Mouse (Mus musculus) lung, adult 2 months (tissue): ENCODE measurements at regions not wholly inside any gene's neighbourhood (a gene's known extent, or its start where the extent isn't known, plus 50 kb on each side); places are given as distances from the start of the nearest gene placed in this dataset.

Source experiments
- DNase-seq: peaks from one replicate; pipeline ENCODE4 v3.0.0; 2022
- H3K4me1 ChIP-seq: fragments of 200-500 bp; 2 replicates; pipeline ENCODE4 v1.6.1; 2011; ENCODE audit warnings: low read length; ENCODE audit not compliant: control insufficient read depth, insufficient read depth
- H3K4me3 ChIP-seq: fragments of 200-500 bp; replicated peaks from 2 replicates; pipeline ENCODE3; 2011; ENCODE audit warnings: low read depth, mild to moderate bottlenecking, control low read depth, low read length; ENCODE audit errors: extremely low read depth
- CTCF ChIP-seq: fragments of 200-500 bp; IDR thresholded peaks from 2 replicates; pipeline ENCODE4 v1.5.1; 2011; ENCODE audit warnings: mild to moderate bottlenecking, low read length, control low read depth; ENCODE audit not compliant: insufficient read depth
- POLR2A ChIP-seq: fragments of 200-500 bp; IDR thresholded peaks from 2 replicates; pipeline ENCODE4 v1.6.1; 2011; ENCODE audit warnings: low read depth, mild to moderate bottlenecking, control low read depth, low read length, borderline replicate concordance; ENCODE audit errors: extremely low read depth
- WGBS: fragments of 180-500 bp; shearing (Covaris S2); methylation state at CpG from one replicate; pipeline ENCODE4 v1.1.7; 2018; 5-methylcytosine and 5-hydroxymethylcytosine counted together

GRCm38 (mm10) chr13:31163878-31164495 lies 190.0 kb downstream of the Gm5447 start:
- 81% methylated on average over 6 of the region's 6 CpGs for WGBS
- Histone ChIP-seq H3K4me3 (no peak overlapping the region), H3K4me1 (no peaks in the 10 kb centered on the region)
- no peak for DNase-seq
- TF ChIP-seq CTCF (no peak), POLR2A (no peak)

DNA sequence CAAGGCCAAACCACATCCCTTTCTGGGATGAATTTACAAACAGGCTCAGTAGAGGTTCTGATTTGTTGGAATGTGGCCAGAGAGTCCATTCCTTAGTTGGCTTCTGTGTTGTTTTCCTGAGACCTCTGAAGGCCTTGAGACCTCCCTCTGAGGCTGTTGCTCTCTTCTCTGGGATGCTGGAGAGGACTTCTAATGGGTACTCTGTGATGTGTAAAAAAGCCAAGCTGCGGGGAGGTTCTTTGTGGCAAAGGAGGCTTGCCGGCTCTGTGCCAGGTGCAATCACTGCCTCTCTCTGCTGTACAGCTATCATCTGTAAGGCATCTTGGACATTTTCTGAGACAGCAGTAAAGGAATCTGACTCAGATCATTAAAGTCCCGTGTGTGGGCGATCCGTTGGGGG lies 192.3 kb downstream of the Gm5447 start:
- DNase-seq, result no peak
- WGBS, result 48% methylated on average over 5 of the region's 5 CpGs
- no peak for TF ChIP-seq POLR2A
- TF ChIP-seq CTCF, result no peak
- Histone ChIP-seq H3K4me1 (no peaks in the 10 kb centered on the region), H3K4me3 (no peak overlapping the region)

DNA sequence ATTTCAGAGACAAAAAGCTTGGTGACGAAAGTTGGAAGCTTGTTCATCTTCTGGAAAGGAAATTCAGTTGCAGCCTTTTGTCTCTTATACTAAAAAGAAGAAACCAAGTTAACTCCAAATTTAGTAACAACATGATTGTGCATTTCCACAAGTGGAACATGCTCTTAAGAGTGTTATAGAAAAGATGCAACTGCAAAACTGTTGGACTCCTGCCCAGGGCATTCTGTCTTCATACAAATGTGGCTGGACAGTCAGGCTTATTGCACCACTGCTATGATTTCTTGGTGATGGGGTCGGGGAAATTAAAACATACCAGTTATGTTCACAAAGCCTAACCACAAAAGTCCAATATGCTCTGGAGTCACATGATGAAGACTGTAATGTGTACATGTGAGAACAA lies 194.8 kb downstream of the Gm5447 start:
- H3K4me3 ChIP-seq, result no peak overlapping the region
- TF ChIP-seq POLR2A (no peak), CTCF (no peak)
- no peak for DNase-seq
- WGBS, result 61% methylated on average over 2 of the region's 2 CpGs
- no peaks in the 10 kb centered on the region for H3K4me1 ChIP-seq

DNA sequence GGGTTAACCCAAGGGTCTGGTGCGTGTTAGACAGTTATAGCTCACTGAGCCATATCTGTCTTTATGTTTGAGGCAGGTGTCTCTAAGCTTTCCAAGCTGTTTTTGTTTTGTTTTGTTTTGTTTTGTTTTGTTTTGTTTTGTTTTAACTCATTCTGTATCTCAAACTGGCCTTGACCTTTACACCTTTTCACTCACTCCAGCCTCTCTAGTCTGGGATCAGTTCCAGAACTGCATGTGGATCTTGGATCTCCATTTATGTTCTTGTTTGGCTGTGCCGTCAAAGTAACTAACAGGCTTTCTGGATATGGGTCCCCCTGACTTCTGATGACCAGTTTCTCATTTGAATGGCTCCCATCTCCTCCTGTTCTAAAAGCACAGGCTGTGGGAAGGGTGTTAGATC lies 197.7 kb downstream of the Gm5447 start:
- H3K4me3 ChIP-seq, result no peak overlapping the region
- DNase-seq, result no peak
- WGBS, result 74% methylated on average over 2 of the region's 2 CpGs
- no peak for TF ChIP-seq POLR2A
- TF ChIP-seq CTCF, result no peak
- no peaks in the 10 kb centered on the region for H3K4me1 ChIP-seq

DNA sequence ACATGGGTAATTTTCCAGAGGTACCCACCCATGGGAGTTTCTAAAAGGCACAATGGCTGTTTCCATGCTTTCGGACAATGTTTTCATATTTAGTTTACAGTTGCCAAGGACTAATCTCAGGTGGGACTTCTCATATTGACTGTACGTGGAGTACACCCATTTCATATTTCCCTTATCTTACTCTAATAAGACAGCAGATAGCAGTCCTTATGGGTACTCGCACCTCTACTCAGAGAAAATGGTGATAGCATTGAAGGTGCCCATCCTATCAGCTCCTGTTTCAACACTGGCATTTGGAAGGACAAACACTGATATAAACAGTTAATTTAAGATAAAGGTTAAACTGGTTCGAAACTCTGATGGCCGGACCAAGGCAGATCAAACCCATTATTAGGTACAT lies 198.6 kb downstream of the Gm5447 start:
- no peak for DNase-seq
- H3K4me3 ChIP-seq, result no peak overlapping the region
- TF ChIP-seq CTCF (no peak), POLR2A (no peak)
- H3K4me1 ChIP-seq, result no peaks in the 10 kb centered on the region
- 84% methylated on average over 5 of the region's 5 CpGs for WGBS

GRCm38 (mm10) chr13:31177999-31178783 lies 204.2 kb downstream of the Gm5447 start:
- Histone ChIP-seq H3K4me1 (peaks cover 6% of the 10 kb centered on the region), H3K4me3 (no peak overlapping the region)
- TF ChIP-seq POLR2A (no peak), CTCF (no peak)
- 45% methylated on average over 5 of the region's 5 CpGs for WGBS
- DNase-seq, result no peak

DNA sequence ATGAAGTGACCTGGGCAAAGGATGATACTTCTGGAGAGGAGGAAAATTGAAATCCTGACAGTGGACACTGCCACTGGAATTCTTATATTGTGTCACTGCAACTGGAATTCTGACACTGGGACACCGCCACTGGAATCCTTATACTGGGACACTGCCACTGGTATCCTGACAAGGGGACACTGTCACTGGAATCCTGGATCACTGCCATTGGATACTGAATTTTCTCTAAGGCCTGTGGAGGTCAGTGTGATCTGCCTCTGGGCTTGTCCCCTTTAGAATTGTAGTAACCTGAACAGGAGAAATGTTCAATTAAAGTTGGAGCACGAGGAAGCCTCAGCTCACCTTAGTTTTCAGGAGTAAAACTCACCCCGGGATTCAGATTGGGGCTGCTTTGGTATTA lies 205.0 kb downstream of the Gm5447 start:
- DNase-seq, result no peak
- TF ChIP-seq POLR2A (no peak), CTCF (no peak)
- H3K4me1 ChIP-seq, result peaks cover 6% of the 10 kb centered on the region
- 83% methylated on average over 3 of the region's 3 CpGs for WGBS
- H3K4me3 ChIP-seq, result no peak overlapping the region

DNA sequence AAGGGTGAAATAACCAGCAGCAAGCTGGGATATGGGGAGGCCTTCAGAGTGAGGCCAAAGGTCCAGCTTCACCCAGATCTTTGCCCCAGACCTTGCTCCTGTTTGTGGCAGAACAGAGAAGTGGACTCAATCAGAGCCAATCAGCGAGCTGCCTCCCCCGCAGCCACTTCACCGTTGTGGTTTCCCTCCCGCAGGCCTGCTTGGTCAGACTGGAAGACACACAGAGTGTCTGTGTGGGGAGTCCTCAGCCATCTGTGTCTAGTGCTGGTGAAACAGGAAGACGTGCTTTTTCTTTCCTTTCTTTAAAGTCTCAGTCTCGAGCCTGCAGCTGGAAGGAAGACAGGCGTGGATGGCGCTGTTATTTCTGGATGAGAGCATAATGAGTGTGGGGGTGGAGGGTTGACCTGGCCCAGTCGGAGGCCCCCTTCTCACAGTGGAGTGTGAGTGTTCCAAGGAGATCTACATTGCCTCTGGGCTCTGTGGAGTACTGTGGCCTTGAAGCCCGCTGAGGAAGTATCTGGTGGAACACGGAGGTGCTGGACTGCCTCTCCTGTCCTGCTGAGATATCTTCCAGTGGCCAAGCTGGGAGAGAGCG lies 205.5 kb downstream of the Gm5447 start:
- WGBS, result 37% methylated on average over 12 of the region's 12 CpGs
- H3K4me1 ChIP-seq, result peaks cover 6% of the 10 kb centered on the region
- H3K4me3 ChIP-seq, result no peak overlapping the region
- TF ChIP-seq POLR2A, result no peak
- TF ChIP-seq CTCF, result no peak
- DNase-seq, result no peak

DNA sequence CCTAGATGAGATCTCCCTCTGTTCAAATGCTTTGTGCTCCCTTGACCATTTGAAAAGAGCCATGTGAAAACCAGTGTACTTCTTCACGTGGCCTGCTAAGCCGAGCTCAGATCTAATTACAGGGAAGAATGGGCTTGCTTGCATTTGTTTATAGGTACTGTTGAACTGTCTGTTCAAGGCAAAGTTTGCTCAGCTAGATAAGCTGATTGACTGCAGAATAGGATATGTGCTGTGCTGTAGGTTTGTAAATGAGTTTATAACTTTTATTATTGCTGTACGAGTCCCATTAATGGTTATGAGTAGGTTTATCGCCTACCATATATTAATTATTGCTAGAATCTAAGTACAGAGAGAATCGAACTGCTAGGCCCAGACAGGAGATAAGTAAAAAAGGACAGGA lies 207.5 kb downstream of the Gm5447 start:
- WGBS, result 85% methylated on average over 5 of the region's 5 CpGs
- Histone ChIP-seq H3K4me1 (peaks cover 6% of the 10 kb centered on the region), H3K4me3 (no peak overlapping the region)
- no peak for DNase-seq
- TF ChIP-seq CTCF (no peak), POLR2A (no peak)
